Mouse (Mus musculus): ENCODE results near the gene Stard10.

GRCm38 (mm10) chr7:101346991-101347390, 30.1 kb downstream of the Stard10 start:
- no peak for TF ChIP-seq CTCF (IDR thresholded peaks at IDR 0.05; ENCODE audit: low read depth, low read length)
- no peak for TF ChIP-seq POLR2A (IDR thresholded peaks at IDR 0.05; ENCODE audit: insufficient read depth, low read length)
